Mouse (Mus musculus) macrophage (primary cell): ENCODE results near the gene P2rx3. TPM values are rescaled to one million over a fixed set of nuclear protein-coding genes. Genes with fewer than 3 reads are reported as not detected.

ENCODE experiments used
- H3K27ac ChIP-seq: fragments of 350-480 bp; formaldehyde crosslinking; 2 replicates; pipeline ENCODE4 v1.9.0; 2021
- H3K36me3 ChIP-seq: fragments of 350-480 bp; formaldehyde crosslinking; 2 replicates; pipeline ENCODE4 v1.9.0; 2021; ENCODE audit errors: inconsistent target
- H3K4me3 ChIP-seq: fragments of 350-480 bp; formaldehyde crosslinking; 2 replicates; pipeline ENCODE4 v1.9.0; 2021; ENCODE audit errors: inconsistent target
- H3K79me2 ChIP-seq: fragments of 350-480 bp; formaldehyde crosslinking; 2 replicates; pipeline ENCODE4 v1.9.0; 2021; ENCODE audit errors: inconsistent target
- WGBS: methylation state at CpG from one replicate; pipeline ENCODE4 v1.1.7; 2026; ENCODE audit warnings: inconsistent platforms; ENCODE audit not compliant: missing documents; 5-methylcytosine and 5-hydroxymethylcytosine counted together
- polyA plus RNA-seq: library from polyadenylated mRNA; stranded (reverse); fragments of 250-400 nt; gene quantifications from 3 replicates; pipeline ENCODE4 v1.2.4, GENCODE M21; 2018; ENCODE audit warnings: inconsistent platforms

P2rx3 gene
- polyA plus RNA-seq, 1 experiment from 2014 or later = not detected

- 55% methylated on average over 1 of the region's 1 CpGs for WGBS
- no peak within 1 kb of the TSS for H3K4me3 ChIP-seq
- no peaks in the 10 kb centered on the region for H3K79me2 ChIP-seq
- H3K36me3 ChIP-seq = no peaks in the 10 kb centered on the region
- H3K27ac ChIP-seq = no peak within 1 kb of the TSS
Measured at GRCm38 (mm10) chr2:84980188-84980587, 57.1 kb downstream of the P2rx3 start, which contains the start of gene Prg2. TSS of gene Prg2 (plus strand) at chr2:84980461.

GRCm38 (mm10) chr2:84975580-84975979 is 61.7 kb downstream of the P2rx3 start:
- Histone ChIP-seq H3K27ac (no peak overlapping the region), H3K79me2 (no peaks in the 10 kb centered on the region), H3K4me3 (no peak overlapping the region), H3K36me3 (no peaks in the 10 kb centered on the region)
- 85% methylated on average over 2 of the region's 2 CpGs for WGBS

GRCm38 (mm10) chr2:84967318-84967991 is 69.8 kb downstream of the P2rx3 start:
- Histone ChIP-seq H3K4me3 (no peak overlapping the region), H3K79me2 (no peaks in the 10 kb centered on the region), H3K27ac (no peak overlapping the region), H3K36me3 (no peaks in the 10 kb centered on the region)
- 8% methylated on average over 5 of the region's 5 CpGs for WGBS

GRCm38 (mm10) chr2:84964111-84964801 is 73.0 kb downstream of the P2rx3 start:
- no peaks in the 10 kb centered on the region for H3K36me3 ChIP-seq
- H3K4me3 ChIP-seq = no peak overlapping the region
- WGBS = 83% methylated on average over 7 of the region's 7 CpGs
- H3K79me2 ChIP-seq = no peaks in the 10 kb centered on the region
- no peak overlapping the region for H3K27ac ChIP-seq

GRCm38 (mm10) chr2:84962906-84963507 is 74.3 kb downstream of the P2rx3 start:
- no peak overlapping the region for H3K4me3 ChIP-seq
- no peaks in the 10 kb centered on the region for H3K36me3 ChIP-seq
- no peak overlapping the region for H3K27ac ChIP-seq
- 83% methylated on average over 6 of the region's 6 CpGs for WGBS
- no peaks in the 10 kb centered on the region for H3K79me2 ChIP-seq

GRCm38 (mm10) chr2:84961901-84962300 is 75.4 kb downstream of the P2rx3 start:
- 89% methylated on average over 3 of the region's 3 CpGs for WGBS
- no peak overlapping the region for H3K27ac ChIP-seq
- no peaks in the 10 kb centered on the region for H3K79me2 ChIP-seq
- H3K4me3 ChIP-seq = no peak overlapping the region
- no peaks in the 10 kb centered on the region for H3K36me3 ChIP-seq

GRCm38 (mm10) chr2:84961300-84961699 is 76.0 kb downstream of the P2rx3 start:
- WGBS = 63% methylated on average over 2 of the region's 2 CpGs
- Histone ChIP-seq H3K27ac (no peak overlapping the region), H3K79me2 (no peaks in the 10 kb centered on the region), H3K36me3 (no peaks in the 10 kb centered on the region), H3K4me3 (no peak overlapping the region)

GRCm38 (mm10) chr2:84958588-84959264 is 78.5 kb downstream of the P2rx3 start:
- Histone ChIP-seq H3K79me2 (no peaks in the 10 kb centered on the region), H3K4me3 (no peak overlapping the region), H3K36me3 (no peaks in the 10 kb centered on the region), H3K27ac (no peak overlapping the region)
- WGBS = 61% methylated on average over 11 of the region's 11 CpGs

- Histone ChIP-seq H3K27ac (no peak overlapping the region), H3K79me2 (no peaks in the 10 kb centered on the region), H3K36me3 (peaks cover 1% of the 10 kb centered on the region; the same call in 1 of the 2 replicates), H3K4me3 (no peak overlapping the region)
- WGBS = 12% methylated on average over 5 of the region's 5 CpGs
Measured at GRCm38 (mm10) chr2:84956274-84956673, 81.0 kb downstream of the P2rx3 start.

- no peaks in the 10 kb centered on the region for H3K79me2 ChIP-seq
- H3K27ac ChIP-seq = no peak overlapping the region
- WGBS = 89% methylated on average over 9 of the region's 9 CpGs
- H3K4me3 ChIP-seq = no peak overlapping the region
- H3K36me3 ChIP-seq = peaks cover 5% of the 10 kb centered on the region; the same call in 1 of the 2 replicates
Measured at GRCm38 (mm10) chr2:84955435-84955834, 81.8 kb downstream of the P2rx3 start.

GRCm38 (mm10) chr2:84952693-84953092 is 84.6 kb downstream of the P2rx3 start:
- H3K4me3 ChIP-seq = no peak overlapping the region
- H3K27ac ChIP-seq = no peak overlapping the region
- 90% methylated on average over 4 of the region's 4 CpGs for WGBS
- H3K36me3 ChIP-seq = peaks cover 10% of the 10 kb centered on the region; the same call in 1 of the 2 replicates
- H3K79me2 ChIP-seq = no peaks in the 10 kb centered on the region

GRCm38 (mm10) chr2:84952251-84952650 is 85.0 kb downstream of the P2rx3 start:
- 91% methylated on average over 1 of the region's 1 CpGs for WGBS
- H3K27ac ChIP-seq = no peak overlapping the region
- H3K4me3 ChIP-seq = no peak overlapping the region

GRCm38 (mm10) chr2:84951027-84951426 is 86.2 kb downstream of the P2rx3 start:
- Histone ChIP-seq H3K4me3 (no peak overlapping the region), H3K27ac (no peak overlapping the region), H3K36me3 (peaks cover 10% of the 10 kb centered on the region; the same call in 1 of the 2 replicates), H3K79me2 (no peaks in the 10 kb centered on the region)
- 91% methylated on average over 8 of the region's 8 CpGs for WGBS

More at GRCm38 (mm10) chr2:84952251-84952650, 85.0 kb downstream of the P2rx3 start:
- H3K36me3 ChIP-seq = peaks cover 10% of the 10 kb centered on the region; the same call in 1 of the 2 replicates
- no peaks in the 10 kb centered on the region for H3K79me2 ChIP-seq

- Histone ChIP-seq H3K27ac (no peak overlapping the region), H3K36me3 (peaks cover 18% of the 10 kb centered on the region; the same call in 1 of the 2 replicates), H3K79me2 (no peaks in the 10 kb centered on the region), H3K4me3 (no peak overlapping the region)
- 95% methylated on average over 2 of the region's 2 CpGs for WGBS
Measured at GRCm38 (mm10) chr2:84948721-84949120, 88.5 kb downstream of the P2rx3 start.
